Mouse (Mus musculus) liver, postnatal 0 days (tissue): Measurements from ENCODE around the gene Mpv17l2.

Experiments used
- CTCF ChIP-seq: sonication (generic); IDR thresholded peaks from 2 replicates; pipeline ENCODE4 v1.5.1; 2016; ENCODE audit warnings: antibody characterized with exemption, low read depth
- EP300 ChIP-seq: IDR thresholded peaks from 2 replicates; pipeline ENCODE4 v1.6.1; 2016; ENCODE audit warnings: antibody characterized with exemption, low read depth, mild to moderate bottlenecking

DNA sequence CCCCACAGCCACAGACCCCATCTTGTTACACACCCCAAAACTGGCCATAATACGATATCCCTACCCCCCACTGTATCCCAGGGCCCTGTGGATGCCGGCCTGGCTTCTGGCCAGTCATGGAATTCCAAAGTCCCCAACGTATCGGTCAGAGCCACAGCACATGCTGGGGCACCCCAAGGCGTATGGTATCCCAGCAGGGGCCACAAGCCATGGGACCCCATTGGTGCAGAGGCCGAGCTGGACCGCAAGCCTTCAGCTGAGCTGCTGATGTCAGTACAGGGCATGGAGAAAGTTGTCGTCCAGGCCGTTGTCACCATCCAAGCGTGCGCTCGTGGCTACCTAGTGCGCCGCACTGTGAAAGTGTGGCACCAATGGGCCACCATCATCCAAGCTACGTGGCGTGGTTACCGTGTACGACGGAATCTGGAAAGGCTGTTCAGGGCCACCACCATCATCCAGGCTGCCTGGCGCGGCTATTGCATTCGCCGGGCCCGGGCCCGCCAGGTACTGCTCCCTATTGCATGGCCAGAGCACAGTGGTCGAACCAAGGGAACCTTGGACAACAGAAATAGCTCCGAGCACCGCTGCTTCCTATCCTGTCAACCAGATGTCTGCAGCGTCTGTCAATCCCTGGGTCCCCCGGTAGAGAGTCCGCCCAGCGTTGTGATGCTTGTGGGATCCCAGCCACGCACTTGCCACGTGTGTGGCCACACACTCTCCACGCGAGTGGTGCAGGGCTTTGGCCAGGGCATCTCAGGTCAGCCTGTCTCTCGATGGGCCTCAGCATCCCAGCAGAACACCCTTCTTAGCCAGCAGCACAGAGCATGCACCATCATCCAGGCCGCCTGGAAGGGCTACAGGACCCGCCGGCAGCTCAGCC lies 44.0 kb downstream of the Mpv17l2 start:
- no peak for TF ChIP-seq CTCF
- no peak for TF ChIP-seq EP300
